Mouse (Mus musculus) lung, postnatal 14 days (tissue): ENCODE results near the gene Crtc3.

Experiments
- DNase-seq: peaks from one replicate; pipeline ENCODE4 v3.0.0; 2021

Crtc3 gene

DNA sequence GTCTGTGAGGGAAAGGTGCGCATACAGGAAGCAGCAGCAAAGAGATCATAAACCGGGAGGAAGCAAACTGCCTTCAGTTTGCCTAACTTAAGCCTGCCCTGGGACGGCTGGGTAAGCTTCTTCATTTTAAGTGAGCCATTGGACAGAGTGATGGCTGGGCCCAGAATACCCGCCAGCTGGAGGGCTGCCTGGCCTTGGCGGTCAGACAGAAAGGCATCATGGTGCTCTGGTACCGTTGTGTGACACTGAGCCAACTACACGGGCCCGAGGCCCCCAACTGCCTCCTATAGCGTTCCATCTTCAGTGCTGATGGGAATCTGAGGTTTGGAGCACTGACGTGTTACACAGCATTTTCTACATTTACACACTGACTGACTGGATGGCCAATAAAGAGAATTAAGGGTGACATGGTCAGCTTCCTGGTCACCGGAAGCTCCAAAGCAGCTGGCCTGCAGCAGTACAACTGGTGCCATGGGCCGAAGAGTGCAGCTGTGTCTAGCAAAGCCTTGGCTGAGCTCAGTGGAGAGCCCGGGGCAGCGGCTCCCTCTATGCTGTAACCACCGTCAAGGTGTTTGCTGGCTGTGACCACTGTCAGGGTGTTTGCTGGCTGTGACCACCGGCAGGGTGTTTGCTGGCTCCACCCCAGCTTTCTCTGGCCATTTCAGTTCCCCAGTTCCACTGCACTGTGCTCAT lies 99.5 kb downstream of the Crtc3 start:
- DNase-seq: no peak

- peak; percentile 30 for DNase-seq
Observed at GRCm38 (mm10) chr7:80587684-80588083, 101.0 kb downstream of the Crtc3 start.

DNA sequence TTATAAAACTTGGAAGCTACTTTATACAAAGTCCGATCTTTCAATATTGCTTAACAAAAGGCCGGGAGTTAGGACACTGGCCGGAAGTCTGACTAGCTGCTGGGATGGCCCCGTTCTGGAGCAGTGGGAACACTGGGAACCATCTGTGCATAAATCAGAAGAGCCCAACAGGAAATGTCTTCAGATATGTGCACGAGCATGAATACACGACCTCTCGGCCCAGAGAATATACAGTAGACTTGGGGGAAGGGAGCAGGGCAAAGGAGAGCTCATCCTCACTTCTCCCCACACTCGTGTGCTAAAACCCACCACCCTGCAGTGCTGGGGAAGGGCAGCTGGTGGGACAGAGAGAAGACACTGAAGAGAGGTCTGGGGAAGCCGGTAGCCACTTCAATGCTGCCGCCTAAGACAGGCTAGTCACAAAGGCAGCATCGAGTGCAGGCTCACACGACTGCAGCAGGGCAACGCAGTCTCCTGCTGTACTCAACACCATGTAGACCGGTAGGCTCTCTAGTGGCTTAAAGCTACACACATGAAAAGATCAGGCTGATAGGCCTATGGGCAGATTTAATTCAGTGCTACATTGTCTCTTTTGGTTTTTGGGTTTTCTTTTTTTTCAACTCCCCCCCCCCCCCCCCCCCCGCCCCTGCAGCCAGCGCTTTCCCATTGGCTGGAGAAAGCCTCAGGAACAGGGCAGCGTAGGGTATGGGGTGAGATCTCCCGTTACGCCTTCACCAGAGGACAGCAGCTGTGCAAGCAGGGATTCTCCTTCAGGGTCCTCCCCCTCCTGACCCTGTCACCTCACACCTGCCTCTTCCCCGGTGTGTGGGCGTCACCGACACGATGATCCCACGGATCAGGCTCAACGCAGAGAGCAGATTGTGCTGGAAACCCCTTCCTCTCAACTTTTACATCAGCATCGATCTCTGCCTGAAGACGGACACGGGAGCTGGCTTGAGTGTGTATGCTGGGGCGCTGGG lies 101.7 kb downstream of the Crtc3 start:
- DNase-seq: peak; percentile 63

DNA sequence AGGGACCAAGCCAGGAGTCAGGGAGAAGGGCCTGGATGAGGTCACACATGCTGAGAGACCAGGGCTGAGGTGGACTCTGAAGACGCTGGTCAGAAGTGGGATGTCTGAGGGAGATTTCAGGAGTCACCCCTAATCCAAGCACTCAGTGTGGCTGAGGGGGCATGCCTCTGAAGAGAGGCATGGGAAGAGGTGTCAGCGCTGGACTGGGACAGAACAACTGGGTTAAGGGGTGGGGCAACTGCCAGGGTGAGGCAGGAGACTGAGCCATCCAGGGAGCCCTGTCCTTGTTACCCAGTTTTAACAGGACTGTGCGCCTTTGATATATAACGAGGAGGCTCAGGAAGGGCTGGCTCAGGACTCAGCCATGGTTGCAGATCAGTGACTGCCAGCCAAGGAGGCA lies 102.5 kb downstream of the Crtc3 start:
- DNase-seq: peak; percentile 27

GRCm38 (mm10) chr7:80585380-80585779 lies 103.3 kb downstream of the Crtc3 start:
- DNase-seq: no peak

DNA sequence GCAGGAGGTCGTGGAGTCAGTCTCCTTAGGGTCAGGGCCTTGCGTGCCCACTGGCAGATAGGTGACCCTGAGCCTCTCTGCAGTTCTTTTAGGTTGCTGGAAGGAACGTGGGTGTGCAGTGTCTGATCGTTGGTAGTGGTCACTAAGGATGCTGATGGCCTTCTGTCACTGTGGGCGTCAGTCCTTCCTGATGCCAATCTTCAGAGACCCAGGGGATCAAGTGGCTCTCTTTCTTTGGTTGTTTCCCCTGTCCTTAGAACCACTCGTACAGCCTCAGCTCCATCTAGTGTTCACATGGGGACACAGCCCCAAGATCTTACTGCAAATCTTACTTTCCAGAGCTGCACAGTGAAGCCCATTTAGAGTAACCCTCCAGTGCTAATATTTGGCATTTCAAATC lies 104.7 kb downstream of the Crtc3 start:
- peak; percentile 68 for DNase-seq

- DNase-seq: peak; percentile 67
Observed at GRCm38 (mm10) chr7:80582821-80583451, 105.7 kb downstream of the Crtc3 start.

- peak; percentile 56 for DNase-seq
Observed at GRCm38 (mm10) chr7:80580368-80580767, 108.3 kb downstream of the Crtc3 start.

DNA sequence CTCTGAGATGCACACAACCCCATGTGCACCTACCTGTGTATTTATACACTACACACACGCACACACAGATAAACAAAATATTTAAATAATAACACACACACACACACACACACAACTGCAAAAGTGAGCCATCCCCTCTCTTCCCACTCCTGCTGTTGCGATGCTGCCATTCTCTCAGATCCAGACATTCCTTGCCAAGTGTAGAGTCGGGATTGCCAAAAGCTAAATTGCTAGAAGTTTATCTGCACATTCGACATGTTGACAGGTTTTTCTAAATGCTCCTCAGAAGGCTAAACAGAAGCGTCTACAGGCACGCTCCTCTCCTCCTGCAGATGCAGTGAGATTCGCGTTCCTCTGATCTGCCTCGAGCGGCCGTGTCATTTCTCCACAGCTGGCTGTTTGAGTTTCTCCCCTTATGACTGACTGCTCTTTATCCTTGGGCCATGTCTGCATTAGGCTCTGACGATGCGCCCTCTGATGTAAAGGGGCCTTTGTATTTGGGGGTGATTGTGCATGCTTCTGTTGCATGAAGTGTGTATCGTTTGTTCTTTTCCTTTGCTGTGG lies 111.2 kb downstream of the Crtc3 start:
- no peak for DNase-seq

- no peak for DNase-seq
Observed at GRCm38 (mm10) chr7:80576626-80577025, 112.1 kb downstream of the Crtc3 start.

GRCm38 (mm10) chr7:80575750-80576149 lies 112.9 kb downstream of the Crtc3 start:
- DNase-seq: no peak

- no peak for DNase-seq
Observed at GRCm38 (mm10) chr7:80573076-80573475, 115.6 kb downstream of the Crtc3 start.

GRCm38 (mm10) chr7:80567982-80568381 lies 120.7 kb downstream of the Crtc3 start:
- no peak for DNase-seq

DNA sequence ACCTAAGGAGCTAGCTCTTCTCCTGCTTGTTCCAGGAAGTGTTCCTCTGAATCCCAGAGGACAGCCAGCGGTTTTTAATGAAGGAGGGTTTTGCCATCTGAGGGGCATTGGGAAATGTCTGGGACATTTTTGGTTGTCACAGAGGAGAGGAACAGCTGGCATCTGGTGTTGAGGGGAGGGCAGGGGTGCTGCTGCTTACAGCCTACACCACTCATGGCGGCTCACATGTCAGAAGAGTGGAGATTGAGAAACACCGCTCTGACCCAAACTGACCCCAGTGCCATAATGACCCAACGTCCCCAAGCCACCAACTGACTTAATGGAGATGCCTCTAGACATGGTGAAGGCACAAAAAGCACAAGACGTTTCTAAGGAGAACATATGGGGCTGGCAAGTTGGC lies 126.7 kb downstream of the Crtc3 start:
- DNase-seq: no peak

GRCm38 (mm10) chr7:80561271-80561670 lies 127.4 kb downstream of the Crtc3 start:
- no peak for DNase-seq

GRCm38 (mm10) chr7:80558572-80558971 lies 130.1 kb downstream of the Crtc3 start:
- DNase-seq: no peak

DNA sequence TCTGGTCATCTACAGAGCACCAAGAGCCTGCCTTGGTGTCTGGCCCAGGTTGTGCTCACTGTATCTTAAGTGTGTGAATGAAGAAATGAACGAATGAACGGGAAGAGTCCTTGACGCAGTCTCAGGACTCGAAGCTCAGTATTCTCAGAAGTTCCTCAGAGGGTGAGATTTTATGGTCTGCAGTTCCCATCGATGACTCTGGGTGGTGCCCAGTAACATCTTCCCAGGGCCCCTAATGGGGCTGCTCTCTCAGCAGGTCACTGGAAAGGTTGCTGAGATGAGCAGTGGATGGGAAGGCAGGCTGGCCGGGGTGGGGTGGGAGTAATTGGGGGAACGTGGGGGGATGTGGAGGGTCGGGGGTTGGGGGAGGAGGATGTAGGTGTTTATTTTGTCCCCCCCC lies 130.6 kb downstream of the Crtc3 start:
- no peak for DNase-seq

DNA sequence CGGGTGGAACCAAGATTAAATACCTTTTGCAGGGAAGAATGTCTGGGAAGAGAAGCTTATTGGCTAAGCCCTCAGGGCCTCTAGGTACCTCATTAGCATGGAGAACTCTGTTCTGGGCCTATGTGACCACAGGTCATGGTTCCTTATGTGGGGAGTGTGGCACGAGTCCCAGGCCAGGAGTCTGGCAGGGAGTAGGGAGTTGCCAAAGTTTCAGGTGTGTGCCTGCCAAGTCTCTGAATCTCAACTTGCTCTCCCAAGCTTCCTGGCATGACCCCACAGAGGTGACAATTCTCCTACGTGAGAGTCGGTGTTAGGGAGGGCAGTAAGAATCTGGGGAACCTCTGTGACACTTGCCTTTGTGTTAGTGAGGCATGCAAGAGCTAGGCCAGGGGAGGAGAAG lies 131.5 kb downstream of the Crtc3 start:
- no peak for DNase-seq

DNA sequence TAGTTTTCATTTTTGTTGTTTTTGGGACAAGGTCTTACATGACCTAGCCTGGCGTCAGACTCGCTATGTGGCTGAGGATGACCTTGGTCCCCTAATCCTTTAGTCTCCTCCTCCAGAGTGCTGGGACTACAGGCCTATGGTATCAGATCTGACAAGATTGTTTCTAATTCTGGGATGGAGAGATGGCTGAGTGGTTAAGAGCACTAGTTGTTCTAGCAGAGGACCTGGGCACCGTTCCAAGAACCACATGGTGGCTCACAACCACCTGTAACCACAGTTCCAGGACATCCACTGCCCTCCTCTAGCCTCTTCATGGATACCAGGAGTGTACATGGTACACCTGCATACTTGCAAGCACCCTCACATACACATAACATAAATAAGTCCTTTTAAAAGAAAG lies 132.5 kb downstream of the Crtc3 start:
- DNase-seq: peak; percentile 37

DNA sequence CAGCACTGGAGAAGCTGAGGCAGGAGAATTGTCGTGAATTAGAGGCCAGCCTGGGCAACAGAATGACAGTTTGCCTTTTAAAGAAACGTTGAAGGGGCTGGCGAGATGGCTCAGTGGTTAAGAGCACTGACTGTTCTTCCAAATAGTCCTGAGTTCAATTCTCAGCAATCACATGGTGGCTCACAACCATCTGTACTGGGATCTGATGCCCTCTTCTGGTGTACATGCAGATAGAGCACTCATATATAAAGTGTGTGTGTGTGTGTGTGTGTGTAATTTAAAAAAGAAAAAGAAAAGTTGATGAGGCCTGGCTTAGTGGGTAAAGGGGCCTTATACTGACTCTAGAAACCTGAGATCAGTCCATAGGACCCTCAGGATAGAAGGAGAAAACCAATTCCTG lies 133.5 kb downstream of the Crtc3 start:
- DNase-seq: no peak

GRCm38 (mm10) chr7:80554180-80555021 lies 134.3 kb downstream of the Crtc3 start:
- peak; percentile 50 for DNase-seq
